Mouse (Mus musculus): ENCODE measurements at regions not wholly inside any gene's neighbourhood (a gene's known extent, or its start where the extent isn't known, plus 50 kb on each side); places are given as distances from the start of the nearest gene placed in this dataset.

DNA sequence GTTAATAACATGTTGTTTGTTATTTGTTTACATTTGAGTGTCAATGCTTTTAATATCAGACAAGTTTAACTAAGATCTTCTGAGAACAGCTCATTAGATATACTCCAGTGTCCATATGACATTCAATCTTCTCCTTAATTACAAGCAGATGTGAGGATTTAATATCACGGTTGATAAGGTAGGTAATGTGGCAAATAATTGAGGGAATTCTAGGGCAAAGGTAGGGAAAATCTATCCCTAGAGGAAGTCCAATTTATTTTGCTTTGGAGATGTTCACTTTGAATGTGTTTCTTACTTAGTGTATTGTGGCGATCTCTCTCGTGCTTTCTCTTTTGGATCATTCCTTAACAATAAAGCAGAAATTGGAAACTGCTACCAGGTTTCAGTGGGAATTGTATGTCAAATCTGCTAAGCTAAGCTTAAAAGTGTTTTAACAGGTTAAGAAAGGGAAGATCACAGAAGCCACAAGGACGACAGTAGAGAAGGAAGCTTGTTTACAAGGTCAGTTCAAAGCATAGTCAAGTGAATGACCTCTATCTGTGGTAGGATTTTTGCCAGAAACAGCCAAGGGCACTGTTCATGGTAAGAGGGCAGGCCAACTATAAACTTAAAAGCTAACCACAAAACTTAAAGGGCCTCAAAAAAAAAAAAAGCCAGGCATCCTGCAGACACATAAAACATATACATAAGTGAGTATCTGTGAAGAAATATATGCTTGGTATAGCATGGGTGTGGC lies 282.2 kb upstream of the Xrcc4 start:
- no peaks in the 10 kb centered on the region for H3K36me3 ChIP-seq (ENCODE audit: control insufficient read depth, insufficient read depth)
- H3K79me3 ChIP-seq (ENCODE audit: low read depth) = no peaks in the 10 kb centered on the region
- no peaks in the 10 kb centered on the region for H3K27me3 ChIP-seq (ENCODE audit: control insufficient read depth, insufficient read depth, insufficient read length)
- no peak overlapping the region for H3K4me3 ChIP-seq (ENCODE audit: insufficient read depth, poor library complexity, severe bottlenecking)
- H3K79me2 ChIP-seq (ENCODE audit: control insufficient read depth, insufficient read depth) = no peaks in the 10 kb centered on the region
- no peak for TF ChIP-seq CTCF (IDR thresholded peaks at IDR 0.05; ENCODE audit: control insufficient read depth, insufficient read depth, insufficient read length)
- TF ChIP-seq CEBPB (IDR thresholded peaks at IDR 0.05; ENCODE audit: low read depth) = no peak
- TF ChIP-seq MAX (IDR thresholded peaks at IDR 0.05) = no peak
- no peak for TF ChIP-seq FOSL1 (IDR thresholded peaks at IDR 0.05; ENCODE audit: insufficient read depth, low read length, poor library complexity, severe bottlenecking)
- no peak for TF ChIP-seq USF1 (IDR thresholded peaks at IDR 0.05; ENCODE audit: low read depth)
- no peak for TF ChIP-seq MYOD1 (IDR thresholded peaks at IDR 0.05; ENCODE audit: control insufficient read depth, insufficient read length, low read depth)
- TF ChIP-seq MYOG (IDR thresholded peaks at IDR 0.05; ENCODE audit: control insufficient read depth, extremely low read depth, insufficient read length) = no peak
- H3ac ChIP-seq (ENCODE audit: control insufficient read depth, insufficient read length, low read depth) = no peak overlapping the region

GRCm38 (mm10) chr13:90370746-90371414 lies 281.5 kb upstream of the Xrcc4 start:
- Histone ChIP-seq H3ac (ENCODE audit: control insufficient read depth, insufficient read length, low read depth) (no peak overlapping the region), H3K27me3 (ENCODE audit: control insufficient read depth, insufficient read depth, insufficient read length) (no peaks in the 10 kb centered on the region), H3K79me2 (ENCODE audit: control insufficient read depth, insufficient read depth) (no peaks in the 10 kb centered on the region), H3K4me3 (ENCODE audit: insufficient read depth, poor library complexity, severe bottlenecking) (no peak overlapping the region), H3K36me3 (ENCODE audit: control insufficient read depth, insufficient read depth) (no peaks in the 10 kb centered on the region), H3K79me3 (ENCODE audit: low read depth) (no peaks in the 10 kb centered on the region)
- TF ChIP-seq CEBPB (IDR thresholded peaks at IDR 0.05; ENCODE audit: low read depth) = no peak
- TF ChIP-seq MYOG (IDR thresholded peaks at IDR 0.05; ENCODE audit: control insufficient read depth, extremely low read depth, insufficient read length) = no peak
- TF ChIP-seq MAX (IDR thresholded peaks at IDR 0.05) = no peak
- TF ChIP-seq USF1 (IDR thresholded peaks at IDR 0.05; ENCODE audit: low read depth) = no peak
- no peak for TF ChIP-seq CTCF (IDR thresholded peaks at IDR 0.05; ENCODE audit: control insufficient read depth, insufficient read depth, insufficient read length)
- no peak for TF ChIP-seq FOSL1 (IDR thresholded peaks at IDR 0.05; ENCODE audit: insufficient read depth, low read length, poor library complexity, severe bottlenecking)
- TF ChIP-seq MYOD1 (IDR thresholded peaks at IDR 0.05; ENCODE audit: control insufficient read depth, insufficient read length, low read depth) = no peak

DNA sequence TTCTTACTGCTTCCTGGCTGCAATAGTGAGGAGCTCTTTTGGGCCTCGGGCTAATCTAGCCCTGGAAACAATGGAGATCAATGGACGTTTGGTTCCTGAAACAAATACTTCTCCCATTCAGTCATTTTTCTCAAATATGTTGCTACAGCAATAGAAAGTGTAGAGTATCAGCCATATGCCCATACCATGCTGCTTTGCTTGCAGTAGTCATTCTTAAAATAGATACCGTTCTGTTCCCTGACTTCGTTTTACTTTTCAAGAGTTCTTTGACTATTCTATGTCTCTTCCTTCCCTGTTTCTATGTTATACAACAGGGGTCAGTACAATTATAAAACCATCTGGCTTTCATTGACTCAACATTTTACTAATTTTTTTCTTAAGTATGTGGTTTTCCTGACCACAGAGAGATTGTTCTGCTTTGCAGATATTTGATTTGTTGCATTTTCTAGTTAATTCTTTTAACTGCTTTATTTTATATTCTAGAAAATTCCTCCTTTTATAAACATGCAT lies 275.2 kb upstream of the Xrcc4 start:
- H3ac ChIP-seq (ENCODE audit: control insufficient read depth, insufficient read length, low read depth) = no peak overlapping the region
- no peaks in the 10 kb centered on the region for H3K79me2 ChIP-seq (ENCODE audit: control insufficient read depth, insufficient read depth)
- no peaks in the 10 kb centered on the region for H3K27me3 ChIP-seq (ENCODE audit: control insufficient read depth, insufficient read depth, insufficient read length)
- no peaks in the 10 kb centered on the region for H3K79me3 ChIP-seq (ENCODE audit: low read depth)
- H3K4me3 ChIP-seq (ENCODE audit: insufficient read depth, poor library complexity, severe bottlenecking) = no peak overlapping the region
- TF ChIP-seq MAX (IDR thresholded peaks at IDR 0.05) (no peak), MYOD1 (IDR thresholded peaks at IDR 0.05; ENCODE audit: control insufficient read depth, insufficient read length, low read depth) (no peak), FOSL1 (IDR thresholded peaks at IDR 0.05; ENCODE audit: insufficient read depth, low read length, poor library complexity, severe bottlenecking) (no peak), USF1 (IDR thresholded peaks at IDR 0.05; ENCODE audit: low read depth) (no peak), MYOG (IDR thresholded peaks at IDR 0.05; ENCODE audit: control insufficient read depth, extremely low read depth, insufficient read length) (no peak), CEBPB (IDR thresholded peaks at IDR 0.05; ENCODE audit: low read depth) (no peak), CTCF (IDR thresholded peaks at IDR 0.05; ENCODE audit: control insufficient read depth, insufficient read depth, insufficient read length) (no peak)
- no peaks in the 10 kb centered on the region for H3K36me3 ChIP-seq (ENCODE audit: control insufficient read depth, insufficient read depth)

- H3K79me2 ChIP-seq (ENCODE audit: control insufficient read depth, insufficient read depth) = no peaks in the 10 kb centered on the region
- no peak overlapping the region for H3ac ChIP-seq (ENCODE audit: control insufficient read depth, insufficient read length, low read depth)
- no peaks in the 10 kb centered on the region for H3K27me3 ChIP-seq (ENCODE audit: control insufficient read depth, insufficient read depth, insufficient read length)
- no peaks in the 10 kb centered on the region for H3K79me3 ChIP-seq (ENCODE audit: low read depth)
- no peak overlapping the region for H3K4me3 ChIP-seq (ENCODE audit: insufficient read depth, poor library complexity, severe bottlenecking)
- no peaks in the 10 kb centered on the region for H3K36me3 ChIP-seq (ENCODE audit: control insufficient read depth, insufficient read depth)
- no peak for TF ChIP-seq CEBPB (IDR thresholded peaks at IDR 0.05; ENCODE audit: low read depth)
- TF ChIP-seq CTCF (IDR thresholded peaks at IDR 0.05; ENCODE audit: control insufficient read depth, insufficient read depth, insufficient read length) = no peak
- TF ChIP-seq MAX (IDR thresholded peaks at IDR 0.05) = no peak
- TF ChIP-seq USF1 (IDR thresholded peaks at IDR 0.05; ENCODE audit: low read depth) = no peak
- no peak for TF ChIP-seq FOSL1 (IDR thresholded peaks at IDR 0.05; ENCODE audit: insufficient read depth, low read length, poor library complexity, severe bottlenecking)
- TF ChIP-seq MYOD1 (IDR thresholded peaks at IDR 0.05; ENCODE audit: control insufficient read depth, insufficient read length, low read depth) = no peak
- no peak for TF ChIP-seq MYOG (IDR thresholded peaks at IDR 0.05; ENCODE audit: control insufficient read depth, extremely low read depth, insufficient read length)
Measured at GRCm38 (mm10) chr13:90359861-90360601, 270.6 kb upstream of the Xrcc4 start.

GRCm38 (mm10) chr13:90358149-90358548 lies 268.7 kb upstream of the Xrcc4 start:
- Histone ChIP-seq H3K27me3 (ENCODE audit: control insufficient read depth, insufficient read depth, insufficient read length) (no peaks in the 10 kb centered on the region), H3K79me2 (ENCODE audit: control insufficient read depth, insufficient read depth) (no peaks in the 10 kb centered on the region), H3K4me3 (ENCODE audit: insufficient read depth, poor library complexity, severe bottlenecking) (no peak overlapping the region), H3K36me3 (ENCODE audit: control insufficient read depth, insufficient read depth) (no peaks in the 10 kb centered on the region), H3K79me3 (ENCODE audit: low read depth) (no peaks in the 10 kb centered on the region), H3ac (ENCODE audit: control insufficient read depth, insufficient read length, low read depth) (no peak overlapping the region)
- TF ChIP-seq CTCF (IDR thresholded peaks at IDR 0.05; ENCODE audit: control insufficient read depth, insufficient read depth, insufficient read length) (no peak), USF1 (IDR thresholded peaks at IDR 0.05; ENCODE audit: low read depth) (no peak), MYOG (IDR thresholded peaks at IDR 0.05; ENCODE audit: control insufficient read depth, extremely low read depth, insufficient read length) (no peak), MYOD1 (IDR thresholded peaks at IDR 0.05; ENCODE audit: control insufficient read depth, insufficient read length, low read depth) (no peak), FOSL1 (IDR thresholded peaks at IDR 0.05; ENCODE audit: insufficient read depth, low read length, poor library complexity, severe bottlenecking) (no peak), CEBPB (IDR thresholded peaks at IDR 0.05; ENCODE audit: low read depth) (no peak), MAX (IDR thresholded peaks at IDR 0.05) (no peak)
